Mouse (Mus musculus) left cerebral cortex, postnatal 25 days (tissue): ENCODE results near the gene Coro2a. TPM values are rescaled to one million over a fixed set of nuclear protein-coding genes. Genes with fewer than 3 reads are reported as not detected.
"Not testable (repeated sequence)": the region's sequence is repeated elsewhere in the genome, so short reads cannot be mapped to it uniquely, and the experiment has no call there.

Source experiments
- DNase-seq, 2 experiments: peaks; one replicate each; pipeline ENCODE4 v3.0.0; 2022; ENCODE audit warnings: low spot score in 2 of 2, mixed read lengths in 1 of 2
- intact Hi-C: fragments of 180-260 bp; cut with DNase I; formaldehyde crosslinking; loops from one replicate; pipeline ENCODE4 v1.15.1; 2025
- total RNA-seq, 2 experiments: library from RNA; stranded (reverse); gene quantifications; 2 replicates each; pipeline ENCODE4 v1.2.3; 2021

The Coro2a gene
- total RNA-seq, 2 experiments from 2014 or later = 26.2 to 29.7 TPM

DNA sequence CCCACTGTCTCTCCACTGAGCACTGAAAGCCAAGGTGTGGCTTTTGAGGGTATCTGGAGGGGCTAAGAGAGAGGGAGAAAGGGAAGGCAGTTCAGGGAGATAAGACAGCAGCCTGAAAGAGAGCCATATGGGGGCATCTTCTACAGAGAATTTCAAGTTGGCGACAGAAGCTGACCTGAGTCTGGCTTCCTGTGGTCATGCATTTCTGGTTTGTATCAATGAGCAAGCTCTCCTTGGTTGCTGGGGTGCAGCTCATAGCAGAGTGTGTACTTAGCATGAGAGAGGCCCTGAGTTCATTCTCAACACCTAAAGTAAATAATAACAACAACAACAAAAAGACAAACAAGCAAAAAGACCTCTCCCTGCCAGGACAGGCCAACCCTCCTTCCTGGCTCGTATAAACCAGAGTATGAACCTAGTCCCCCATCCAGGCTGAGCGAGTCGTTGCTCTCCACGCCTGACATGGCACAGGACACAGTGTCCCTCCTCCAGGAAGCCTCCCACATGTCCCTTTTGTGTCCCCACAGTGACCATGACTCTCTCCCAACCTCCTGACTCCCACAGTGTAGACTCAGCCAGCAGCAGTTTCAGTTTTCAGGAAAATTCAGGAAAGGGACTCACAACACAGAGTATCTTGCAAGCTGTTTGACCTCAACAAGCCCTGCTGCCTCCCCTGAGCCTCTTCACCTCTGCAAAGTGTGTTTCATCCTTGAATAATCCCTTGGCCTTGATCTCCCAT is 11.9 kb downstream of the Coro2a start:
- intact Hi-C loops = no loop called here
- DNase-seq = no peak

DNA sequence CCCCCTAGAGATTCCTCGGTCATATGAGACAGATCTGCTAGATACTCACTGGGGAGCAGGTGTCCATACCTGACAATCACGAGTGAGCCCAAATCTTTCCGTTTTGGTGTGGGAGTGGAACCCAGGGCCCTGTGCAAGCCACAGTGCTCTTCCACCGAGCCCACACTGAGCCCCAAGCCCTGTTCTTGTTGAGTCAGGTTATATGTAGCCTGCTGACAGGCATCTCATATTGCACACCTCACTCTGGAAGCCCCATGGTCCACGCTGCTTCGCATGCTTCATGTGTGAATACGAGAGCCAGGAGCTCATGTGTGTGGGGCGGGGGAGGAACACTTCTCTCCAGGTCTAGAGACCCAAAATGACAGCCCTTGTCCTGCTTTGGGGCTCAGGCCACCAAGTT is 12.9 kb downstream of the Coro2a start:
- DNase-seq = no peak

GRCm38 (mm10) chr4:46586473-46586872 is 15.5 kb downstream of the Coro2a start:
- no peak for DNase-seq
- intact Hi-C loops = no loop called here

More for the DNA sequence above, 12.9 kb downstream of the Coro2a start:
- intact Hi-C loops = no loop called here

DNA sequence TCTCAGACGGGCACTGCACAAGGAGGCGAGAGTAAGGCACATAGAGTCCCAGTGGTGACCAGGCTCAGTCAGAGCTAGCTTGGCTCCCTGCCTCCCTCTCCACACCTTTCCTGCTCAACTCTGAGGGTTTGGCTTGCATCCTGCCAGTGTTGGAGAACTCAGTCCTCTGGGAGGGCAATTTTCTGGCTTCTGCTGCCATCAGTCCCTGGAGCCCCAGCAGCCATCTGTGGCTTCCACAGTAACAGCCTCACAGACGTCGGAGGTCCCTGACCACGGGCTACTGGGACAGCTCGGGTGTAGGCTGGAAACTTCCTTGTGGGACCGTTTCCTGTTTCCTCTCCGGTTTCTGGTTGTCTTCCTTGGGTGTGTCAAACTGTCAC is 16.2 kb downstream of the Coro2a start:
- no peak for DNase-seq
- intact Hi-C loops = loop anchor here (1.0 kb wide), 1 partner anchor 12 kb away; no protein-coding TSS in a partner anchor

GRCm38 (mm10) chr4:46585041-46585810 is 16.8 kb downstream of the Coro2a start:
- DNase-seq = no peak
- intact Hi-C loops = loop anchor here (1.0 kb wide), 1 partner anchor 11 kb away; no protein-coding TSS in a partner anchor

GRCm38 (mm10) chr4:46584536-46584935 is 17.5 kb downstream of the Coro2a start:
- intact Hi-C loops, DNase-seq: not testable (repeated sequence)

DNA sequence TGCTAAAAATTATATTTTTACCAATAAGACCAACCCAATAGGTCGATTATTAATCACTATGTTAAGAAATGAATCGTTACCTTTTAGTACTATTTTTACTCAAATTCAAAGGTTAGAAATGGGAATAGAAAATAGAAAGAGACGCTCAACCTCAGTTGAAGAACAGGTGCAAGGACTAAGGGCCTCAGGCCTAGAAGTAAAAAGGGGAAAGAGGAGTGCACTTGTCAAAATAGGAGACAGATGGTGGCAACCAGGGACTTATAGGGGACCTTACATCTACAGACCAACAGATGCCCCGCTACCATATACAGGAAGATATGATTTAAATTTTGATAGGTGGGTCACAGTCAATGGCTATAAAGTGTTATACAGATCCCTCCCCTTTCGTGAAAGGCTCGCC is 17.9 kb downstream of the Coro2a start:
- intact Hi-C loops, DNase-seq: not testable (repeated sequence)

GRCm38 (mm10) chr4:46582024-46582423 is 20.0 kb downstream of the Coro2a start:
- intact Hi-C loops, DNase-seq: not testable (repeated sequence)

GRCm38 (mm10) chr4:46581577-46581976 is 20.4 kb downstream of the Coro2a start:
- intact Hi-C loops, DNase-seq: not testable (repeated sequence)

DNA sequence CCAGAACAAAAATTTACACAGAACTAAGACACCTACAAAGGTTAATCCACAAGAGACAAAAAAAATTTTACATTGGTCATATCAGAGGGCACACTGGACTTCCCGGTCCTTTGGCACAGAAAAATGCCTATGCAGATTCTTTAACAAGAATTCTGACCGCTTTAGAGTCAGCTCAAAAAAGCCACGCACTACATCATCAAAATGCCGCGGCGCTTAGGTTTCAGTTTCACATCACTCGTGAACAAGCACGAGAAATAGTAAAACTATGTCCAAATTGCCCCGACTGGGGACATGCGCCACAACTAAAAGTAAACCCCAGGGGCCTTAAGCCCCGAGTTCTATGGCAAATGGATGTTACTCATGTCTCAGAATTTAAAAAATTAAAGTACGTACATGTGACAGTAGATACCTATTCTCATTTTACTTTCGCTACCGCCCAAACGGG is 21.2 kb downstream of the Coro2a start:
- intact Hi-C loops, DNase-seq: not testable (repeated sequence)

- intact Hi-C loops, DNase-seq: not testable (repeated sequence)
These were observed 23.1 kb downstream of the Coro2a start for GRCm38 (mm10) chr4:46578796-46579346.

DNA sequence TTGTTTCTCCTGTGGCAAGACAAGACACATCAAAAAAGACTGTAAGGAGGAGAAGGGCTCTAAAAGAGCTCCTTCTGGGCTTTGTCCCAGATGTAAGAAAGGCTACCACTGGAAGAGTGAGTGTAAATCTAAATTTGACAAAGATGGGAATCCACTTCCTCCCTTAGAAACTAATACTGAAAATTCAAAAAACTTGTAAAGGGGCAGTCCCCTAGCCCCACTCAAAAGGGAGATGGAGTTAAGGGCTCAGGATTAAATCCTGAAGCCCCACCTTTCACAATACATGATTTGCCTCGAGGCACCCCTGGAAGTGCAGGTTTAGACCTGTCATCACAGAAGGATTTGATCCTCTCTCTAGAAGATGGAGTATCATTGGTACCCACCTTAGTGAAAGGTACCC is 23.8 kb downstream of the Coro2a start:
- intact Hi-C loops = no loop called here

DNA sequence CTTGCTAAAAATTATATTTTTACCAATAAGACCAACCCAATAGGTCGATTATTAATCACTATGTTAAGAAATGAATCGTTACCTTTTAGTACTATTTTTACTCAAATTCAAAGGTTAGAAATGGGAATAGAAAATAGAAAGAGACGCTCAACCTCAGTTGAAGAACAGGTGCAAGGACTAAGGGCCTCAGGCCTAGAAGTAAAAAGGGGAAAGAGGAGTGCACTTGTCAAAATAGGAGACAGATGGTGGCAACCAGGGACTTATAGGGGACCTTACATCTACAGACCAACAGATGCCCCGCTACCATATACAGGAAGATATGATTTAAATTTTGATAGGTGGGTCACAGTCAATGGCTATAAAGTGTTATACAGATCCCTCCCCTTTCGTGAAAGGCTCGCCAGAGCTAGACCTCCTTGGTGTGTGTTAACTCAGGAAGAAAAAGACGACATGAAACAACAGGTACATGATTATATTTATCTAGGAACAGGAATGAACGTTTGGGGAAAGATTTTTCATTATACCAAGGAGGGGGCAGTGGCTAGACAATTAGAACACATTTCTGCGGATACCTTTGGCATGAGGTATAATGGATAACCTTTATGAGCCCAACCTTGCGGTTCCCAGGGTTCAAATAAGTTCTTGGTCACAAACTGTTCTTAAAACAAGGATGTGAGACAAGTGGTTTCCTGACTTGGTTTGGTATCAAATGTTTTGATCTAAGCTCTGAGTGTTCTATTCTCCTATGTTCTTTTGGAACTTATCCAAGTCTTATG is 26.3 kb downstream of the Coro2a start:
- intact Hi-C loops, DNase-seq: not testable (repeated sequence)

More for the DNA sequence above, 23.8 kb downstream of the Coro2a start:
- DNase-seq = no peak

- DNase-seq = no peak
- intact Hi-C loops = loop anchor here (1.0 kb wide), 1 partner anchor 10 kb away; no protein-coding TSS in a partner anchor
These were observed 27.2 kb downstream of the Coro2a start for GRCm38 (mm10) chr4:46574841-46575240.

- DNase-seq = no peak
- intact Hi-C loops = loop anchor here (1.0 kb wide), 1 partner anchor 11 kb away; no protein-coding TSS in a partner anchor
These were observed 27.8 kb downstream of the Coro2a start for GRCm38 (mm10) chr4:46574024-46574753.

DNA sequence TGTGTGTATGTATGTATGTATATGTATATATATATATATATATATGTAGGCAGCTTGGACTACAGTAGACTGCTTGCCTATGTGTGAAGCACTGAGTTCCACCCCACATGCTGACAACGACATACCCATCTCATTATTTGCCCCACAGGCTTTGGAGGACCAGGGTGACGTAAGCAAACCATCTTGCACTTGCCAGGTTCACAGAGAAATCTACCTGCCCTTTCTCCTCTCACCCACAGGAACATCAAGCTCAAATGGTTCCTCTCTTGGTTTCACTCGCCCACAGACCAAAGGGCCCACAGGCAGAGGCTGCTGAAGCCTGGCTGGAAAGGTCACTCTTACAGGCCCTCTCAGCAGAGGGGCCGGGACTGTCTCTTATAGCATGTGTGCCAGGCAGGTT is 29.4 kb downstream of the Coro2a start:
- DNase-seq = no peak
- intact Hi-C loops = no loop called here

GRCm38 (mm10) chr4:46571744-46572143 is 30.3 kb downstream of the Coro2a start:
- intact Hi-C loops = no loop called here
- no peak for DNase-seq

- DNase-seq = peak; percentile 35 to 55
- intact Hi-C loops = no loop called here
These were observed 32.3 kb downstream of the Coro2a start for GRCm38 (mm10) chr4:46569671-46570070.

DNA sequence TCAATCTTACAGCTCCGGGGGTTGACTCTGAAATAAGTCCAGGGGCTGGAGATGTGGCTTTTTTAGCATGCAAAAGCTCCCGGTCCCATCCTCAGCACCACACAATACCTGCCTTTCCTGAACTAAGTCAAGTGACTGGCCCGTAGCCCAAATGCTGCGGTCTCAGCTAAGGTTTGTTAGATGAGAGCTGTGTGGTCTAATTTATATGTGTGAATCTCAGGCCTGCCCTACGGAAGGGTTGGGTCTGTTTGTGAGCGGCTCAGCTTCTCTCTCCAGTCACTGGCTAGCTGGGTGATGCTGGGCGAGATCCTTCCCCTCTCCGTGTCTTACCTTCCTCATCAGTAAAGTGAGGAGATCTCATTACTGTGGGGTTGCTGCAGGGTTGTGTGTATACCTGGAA is 33.8 kb downstream of the Coro2a start:
- intact Hi-C loops = no loop called here
- no peak for DNase-seq
